Mouse (Mus musculus): ENCODE data around the gene Dgkh. TPM values are rescaled to one million over a fixed set of nuclear protein-coding genes. Genes with fewer than 3 reads are reported as not detected.

The Dgkh gene
- total and polyA plus RNA-seq, 2 experiments from 2014 or later, result 1.2 to 4.7 TPM

DNA sequence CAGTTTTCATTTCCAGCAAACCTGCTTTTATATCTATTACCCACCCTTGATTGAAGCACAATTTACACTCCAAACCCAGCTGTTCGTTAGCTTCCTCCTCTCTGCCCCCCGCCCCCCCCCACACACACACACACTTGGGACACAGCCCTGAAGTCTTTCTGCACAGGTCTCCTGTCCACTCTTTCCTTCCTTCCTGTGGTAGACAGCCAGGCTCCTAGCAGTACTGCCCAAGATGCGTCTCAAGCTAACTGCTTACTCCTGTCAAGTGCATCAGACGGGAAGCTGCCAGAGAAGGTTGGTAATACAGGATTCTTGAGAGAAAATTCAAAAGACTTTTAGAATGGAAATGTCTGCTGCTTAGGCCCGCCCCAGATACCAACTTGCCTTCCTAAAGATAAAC lies 92.9 kb downstream of the Dgkh start:
- Histone ChIP-seq H3K4me1 (ENCODE audit: control insufficient read depth, insufficient read depth) (no peaks in the 10 kb centered on the region), H3K9me3 (replicated peaks; ENCODE audit: control insufficient read depth, low read length) (no peaks in the 10 kb centered on the region), H3K4me3 (ENCODE audit: low read depth, low read length) (no peak overlapping the region), H3K27ac (ENCODE audit: low read depth) (no peak overlapping the region), H3K9ac (replicated peaks; ENCODE audit: low read depth, low read length) (no peak overlapping the region), H3K4me2 (ENCODE audit: low read depth, low read length) (no peak overlapping the region), H3K36me3 (replicated peaks; ENCODE audit: control insufficient read depth, insufficient read depth, low read length) (no peaks in the 10 kb centered on the region), H3K27me3 (ENCODE audit: control insufficient read depth, insufficient read depth, low read length) (no peaks in the 10 kb centered on the region)
- TF ChIP-seq EP300 (IDR thresholded peaks at IDR 0.05; ENCODE audit: low read depth), result no peak
- TF ChIP-seq CTCF (IDR thresholded peaks at IDR 0.05; ENCODE audit: low read depth), result no peak
- WGBS, result 64% methylated on average over 5 of the region's 5 CpGs
- DNase-seq (ENCODE audit: low spot score), result no peak
- ATAC-seq (ENCODE audit: insufficient read depth, low read depth), result no peak

DNA sequence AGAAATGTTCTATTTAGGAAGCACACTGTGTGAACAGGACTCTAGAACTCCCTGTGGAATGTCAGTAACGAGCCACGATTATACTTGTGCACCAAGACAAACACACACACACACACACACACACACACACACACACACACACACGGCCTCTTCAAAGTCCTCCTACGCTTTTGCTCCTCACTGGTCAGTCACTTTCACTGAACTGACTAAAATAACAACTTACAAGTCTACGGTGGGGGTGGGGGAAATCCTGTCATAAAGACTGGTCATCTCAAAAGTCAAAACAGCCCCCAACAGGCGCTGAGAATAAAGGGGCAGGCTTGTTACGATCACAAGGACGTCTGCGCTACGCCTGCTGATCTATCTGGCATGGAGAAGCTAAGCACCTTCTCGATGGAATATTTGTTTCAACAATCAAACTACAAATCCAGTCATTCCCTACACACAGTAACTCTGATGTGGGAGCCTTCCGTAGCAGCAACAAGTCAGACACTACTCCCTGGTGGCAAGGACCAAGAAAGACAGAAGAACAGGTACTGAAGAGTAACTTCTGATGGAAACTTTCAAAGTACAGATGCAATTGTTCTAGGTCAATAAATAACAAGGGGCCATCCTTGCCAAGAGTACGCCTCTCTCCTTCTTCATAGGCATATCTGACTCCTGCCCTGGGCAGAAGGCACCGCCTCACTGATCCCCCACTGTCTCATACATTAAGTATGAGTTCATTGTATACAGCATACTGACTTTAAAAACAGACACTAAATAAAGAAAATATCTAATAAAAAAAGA lies 96.8 kb downstream of the Dgkh start:
- no peak overlapping the region for H3K4me2 ChIP-seq (ENCODE audit: low read depth, low read length)
- H3K9me3 ChIP-seq (replicated peaks; ENCODE audit: control insufficient read depth, low read length), result no peaks in the 10 kb centered on the region
- no peak overlapping the region for H3K4me3 ChIP-seq (ENCODE audit: low read depth, low read length)
- H3K9ac ChIP-seq (replicated peaks; ENCODE audit: low read depth, low read length), result no peak overlapping the region
- 80% methylated on average over 14 of the region's 14 CpGs for WGBS
- no peak for ATAC-seq (ENCODE audit: insufficient read depth, low read depth)
- DNase-seq (ENCODE audit: low spot score), result no peak
- TF ChIP-seq EP300 (IDR thresholded peaks at IDR 0.05; ENCODE audit: low read depth) (no peak), CTCF (IDR thresholded peaks at IDR 0.05; ENCODE audit: low read depth) (no peak)
- H3K27ac ChIP-seq (ENCODE audit: low read depth), result no peak overlapping the region
- H3K4me1 ChIP-seq (ENCODE audit: control insufficient read depth, insufficient read depth), result no peaks in the 10 kb centered on the region
- H3K36me3 ChIP-seq (replicated peaks; ENCODE audit: control insufficient read depth, insufficient read depth, low read length), result no peaks in the 10 kb centered on the region
- no peaks in the 10 kb centered on the region for H3K27me3 ChIP-seq (ENCODE audit: control insufficient read depth, insufficient read depth, low read length)

DNA sequence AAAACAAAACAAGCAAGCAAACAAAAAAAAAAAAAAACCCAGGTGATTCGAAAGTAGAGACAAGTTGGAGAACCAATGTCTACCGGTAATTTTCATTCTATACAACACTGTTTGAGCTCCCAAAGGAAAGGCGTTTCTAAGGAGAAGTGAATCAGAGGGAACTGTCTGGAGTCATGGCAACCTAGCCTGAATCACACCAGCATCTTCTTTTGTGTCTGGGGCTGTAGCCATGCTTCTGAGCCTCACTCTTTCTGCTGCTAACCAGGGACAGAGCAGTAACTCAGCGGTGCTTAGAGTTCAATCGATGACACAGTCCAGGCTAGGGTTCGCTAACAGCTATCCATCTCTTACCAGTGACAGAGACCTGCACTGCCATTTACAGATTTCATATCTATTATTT lies 99.8 kb downstream of the Dgkh start:
- Histone ChIP-seq H3K9ac (replicated peaks; ENCODE audit: low read depth, low read length) (no peak overlapping the region), H3K4me2 (ENCODE audit: low read depth, low read length) (no peak overlapping the region), H3K27me3 (ENCODE audit: control insufficient read depth, insufficient read depth, low read length) (no peaks in the 10 kb centered on the region), H3K9me3 (replicated peaks; ENCODE audit: control insufficient read depth, low read length) (no peaks in the 10 kb centered on the region), H3K4me3 (ENCODE audit: low read depth, low read length) (no peak overlapping the region), H3K36me3 (replicated peaks; ENCODE audit: control insufficient read depth, insufficient read depth, low read length) (no peaks in the 10 kb centered on the region), H3K27ac (ENCODE audit: low read depth) (no peak overlapping the region), H3K4me1 (ENCODE audit: control insufficient read depth, insufficient read depth) (no peaks in the 10 kb centered on the region)
- ATAC-seq (ENCODE audit: insufficient read depth, low read depth) (no peak), DNase-seq (ENCODE audit: low spot score) (no peak)
- WGBS, result 92% methylated on average over 6 of the region's 6 CpGs
- TF ChIP-seq CTCF (IDR thresholded peaks at IDR 0.05; ENCODE audit: low read depth) (no peak), EP300 (IDR thresholded peaks at IDR 0.05; ENCODE audit: low read depth) (no peak)

DNA sequence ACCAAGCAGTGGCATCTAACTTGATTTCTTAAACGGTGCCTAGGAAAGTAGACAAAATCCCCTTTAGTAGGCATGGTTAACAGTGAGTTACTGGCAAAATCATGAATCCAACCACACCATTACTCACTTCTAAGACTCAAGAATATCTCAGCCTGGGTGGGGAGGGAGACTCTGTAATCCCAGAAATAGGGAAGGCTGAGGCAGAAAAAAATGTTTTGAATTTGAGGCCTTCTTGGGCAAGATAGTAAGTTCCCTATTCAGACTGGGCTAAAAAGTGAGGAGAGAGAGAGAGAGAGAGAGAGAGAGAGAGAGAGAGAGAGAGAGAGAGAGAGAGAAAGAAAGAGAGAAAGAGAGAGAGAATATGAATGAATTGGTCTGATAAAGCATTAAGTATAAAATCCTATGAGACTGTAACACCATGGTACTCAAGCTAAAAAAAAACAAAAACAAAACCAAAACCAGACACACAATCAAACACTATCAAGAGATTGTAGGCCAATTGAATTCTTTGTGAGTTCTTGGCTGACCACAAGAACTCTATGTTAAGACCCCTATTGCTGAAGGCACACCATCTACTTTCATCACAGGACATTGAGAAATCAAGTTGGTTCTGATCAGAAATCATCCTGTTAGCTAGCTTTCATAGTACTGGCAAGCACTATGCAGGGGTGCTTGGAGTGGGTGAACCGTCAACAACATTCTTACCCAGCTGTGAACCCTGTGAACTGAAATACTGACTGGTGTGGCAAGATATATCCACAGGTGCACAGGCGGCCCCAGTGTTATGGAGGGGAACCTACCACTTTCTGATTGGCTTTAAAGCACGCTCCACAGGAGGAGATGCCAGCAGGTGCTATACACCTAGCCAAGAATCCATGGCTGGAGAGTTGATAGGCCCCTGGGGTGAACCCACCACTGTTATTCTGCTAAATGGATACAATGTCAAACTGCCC lies 101.4 kb downstream of the Dgkh start:
- no peak overlapping the region for H3K4me3 ChIP-seq (ENCODE audit: low read depth, low read length)
- WGBS, result 83% methylated on average over 4 of the region's 4 CpGs
- ATAC-seq (ENCODE audit: insufficient read depth, low read depth) (no peak), DNase-seq (ENCODE audit: low spot score) (no peak)
- no peaks in the 10 kb centered on the region for H3K9me3 ChIP-seq (replicated peaks; ENCODE audit: control insufficient read depth, low read length)
- TF ChIP-seq EP300 (IDR thresholded peaks at IDR 0.05; ENCODE audit: low read depth) (no peak), CTCF (IDR thresholded peaks at IDR 0.05; ENCODE audit: low read depth) (no peak)
- no peaks in the 10 kb centered on the region for H3K4me1 ChIP-seq (ENCODE audit: control insufficient read depth, insufficient read depth)
- no peaks in the 10 kb centered on the region for H3K27me3 ChIP-seq (ENCODE audit: control insufficient read depth, insufficient read depth, low read length)
- no peaks in the 10 kb centered on the region for H3K36me3 ChIP-seq (replicated peaks; ENCODE audit: control insufficient read depth, insufficient read depth, low read length)
- H3K27ac ChIP-seq (ENCODE audit: low read depth), result no peak overlapping the region
- H3K9ac ChIP-seq (replicated peaks; ENCODE audit: low read depth, low read length), result no peak overlapping the region
- no peak overlapping the region for H3K4me2 ChIP-seq (ENCODE audit: low read depth, low read length)

DNA sequence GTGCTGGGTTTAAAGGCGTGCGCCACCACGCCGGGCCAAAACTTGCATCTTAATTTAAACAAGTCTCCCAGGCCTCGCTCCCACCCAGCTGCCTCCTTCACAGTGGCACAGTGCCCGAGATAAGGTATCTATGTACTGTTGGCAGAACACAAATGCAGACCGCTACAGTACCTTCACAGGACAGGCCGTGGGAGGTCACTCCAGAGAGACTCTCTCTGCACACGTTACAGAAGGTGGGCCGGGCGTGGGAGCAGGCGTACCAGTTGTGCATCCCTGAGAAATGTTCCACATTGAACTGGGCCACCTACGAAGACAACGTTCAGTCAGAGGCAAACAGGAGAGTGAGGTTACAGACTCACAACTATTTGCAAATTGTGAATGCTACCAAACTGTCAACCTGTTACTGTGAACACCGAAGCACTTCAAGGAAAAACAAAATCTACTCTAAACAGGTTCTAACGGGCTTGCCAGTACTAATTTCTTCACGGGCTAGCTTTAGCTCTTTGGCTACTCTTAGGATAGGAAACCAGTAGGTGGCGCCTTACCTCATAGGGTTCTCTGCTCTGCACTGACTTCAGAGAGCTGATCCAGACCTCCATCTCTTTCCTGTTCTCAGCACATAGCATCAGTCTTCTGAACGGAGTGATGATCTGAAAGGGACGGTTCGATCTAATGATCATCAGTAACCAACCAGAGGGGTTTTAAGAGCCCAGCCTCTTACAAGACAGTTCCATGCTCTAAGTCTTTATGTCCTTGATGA lies 104.9 kb downstream of the Dgkh start:
- H3K4me3 ChIP-seq (ENCODE audit: low read depth, low read length), result no peak overlapping the region
- ATAC-seq (ENCODE audit: insufficient read depth, low read depth) (0 out of 2 replicates have a peak, but pooled peaks have one; percentile 57), DNase-seq (ENCODE audit: low spot score) (no peak)
- no peak overlapping the region for H3K4me2 ChIP-seq (ENCODE audit: low read depth, low read length)
- H3K27me3 ChIP-seq (ENCODE audit: control insufficient read depth, insufficient read depth, low read length), result no peaks in the 10 kb centered on the region
- no peaks in the 10 kb centered on the region for H3K36me3 ChIP-seq (replicated peaks; ENCODE audit: control insufficient read depth, insufficient read depth, low read length)
- no peak overlapping the region for H3K9ac ChIP-seq (replicated peaks; ENCODE audit: low read depth, low read length)
- no peaks in the 10 kb centered on the region for H3K9me3 ChIP-seq (replicated peaks; ENCODE audit: control insufficient read depth, low read length)
- H3K4me1 ChIP-seq (ENCODE audit: control insufficient read depth, insufficient read depth), result no peaks in the 10 kb centered on the region
- WGBS, result 70% methylated on average over 21 of the region's 21 CpGs
- TF ChIP-seq CTCF (IDR thresholded peaks at IDR 0.05; ENCODE audit: low read depth) (peak; percentile 36; the same call in 1 of the 2 replicates), EP300 (IDR thresholded peaks at IDR 0.05; ENCODE audit: low read depth) (no peak)
- no peak overlapping the region for H3K27ac ChIP-seq (ENCODE audit: low read depth)

Measured in heart, postnatal 0 days (tissue).